Comparison of ENCODE assay signal across 8 mouse cellular contexts in the genomic region with DNA sequence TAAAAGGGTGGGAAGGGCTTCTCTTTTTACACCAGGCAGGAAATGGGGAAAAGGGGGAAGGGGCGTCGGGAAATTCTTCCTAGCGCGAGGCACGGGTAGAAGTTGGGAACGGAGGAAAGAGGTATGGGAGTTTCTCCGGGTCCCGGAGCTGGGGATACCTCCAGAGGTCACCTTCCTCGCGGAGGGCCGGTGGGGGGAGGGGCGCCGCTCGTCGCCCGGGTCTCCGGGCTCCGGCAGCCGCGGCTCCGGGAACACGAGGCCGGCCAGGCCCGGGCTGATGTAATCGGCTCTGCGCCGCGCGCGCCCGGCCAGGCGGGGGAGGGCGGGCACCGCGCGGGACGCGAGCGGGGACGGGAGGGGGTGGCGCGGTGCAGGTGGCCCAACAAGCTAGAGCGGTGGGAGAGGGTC. TPM values are rescaled to one million over a fixed set of nuclear protein-coding genes. Genes with fewer than 3 reads are reported as not detected.
DNase-seq lines count a peak whose midpoint lies in the region; ATAC-seq lines count a peak whose summit lies in the region.

No protein-coding gene starts in this region.

- H3K9ac ChIP-seq in embryonic facial prominence, embryonic 12.5 days, result peak overlapping the region; percentile 98
- H3K9ac ChIP-seq in heart, embryonic 16.5 days (ENCODE audit: low read length), result peak overlapping the region; percentile 79
- H3K9ac ChIP-seq in midbrain, embryonic 11.5 days (ENCODE audit: low read length), result peak overlapping the region; percentile 94
- peak overlapping the region; percentile 93 for H3K9ac ChIP-seq in stomach, embryonic 15.5 days

- peaks cover 52% of the 10 kb centered on the region for H3K4me1 ChIP-seq in embryonic facial prominence, embryonic 12.5 days
- H3K4me1 ChIP-seq in heart, embryonic 16.5 days (ENCODE audit: control insufficient read depth, insufficient read depth, low read length), result peaks cover 60% of the 10 kb centered on the region
- H3K4me1 ChIP-seq in midbrain, embryonic 11.5 days (ENCODE audit: control insufficient read depth, insufficient read depth, low read length), result peaks cover 38% of the 10 kb centered on the region
- H3K4me1 ChIP-seq in stomach, embryonic 15.5 days, result peaks cover 51% of the 10 kb centered on the region

- ATAC-seq in embryonic facial prominence, embryonic 12.5 days (ENCODE audit: insufficient number of reproducible peaks, insufficient read depth, low FRiP score, low TSS enrichment), result no peak
- ATAC-seq in heart, embryonic 16.5 days (replicated peaks; ENCODE audit: extremely low read depth, insufficient read depth, low FRiP score), result no peak; the same call in 1 of the 2 replicates
- ATAC-seq in midbrain, embryonic 11.5 days (ENCODE audit: low FRiP score), result peak; percentile 6; the same call in 1 of the 2 replicates
- ATAC-seq in stomach, embryonic 15.5 days (ENCODE audit: insufficient read depth, low FRiP score, low read depth), result no peak

- no peaks in the 10 kb centered on the region for H3K27me3 ChIP-seq in embryonic facial prominence, embryonic 12.5 days
- no peaks in the 10 kb centered on the region for H3K27me3 ChIP-seq in heart, embryonic 16.5 days (ENCODE audit: control insufficient read depth, insufficient read depth, low read length)
- H3K27me3 ChIP-seq in midbrain, embryonic 11.5 days (ENCODE audit: control insufficient read depth, insufficient read depth, low read length), result no peaks in the 10 kb centered on the region
- H3K27me3 ChIP-seq in stomach, embryonic 15.5 days (replicated peaks), result no peaks in the 10 kb centered on the region

- peak overlapping the region; percentile 88 for H3K4me3 ChIP-seq in embryonic facial prominence, embryonic 12.5 days
- peak overlapping the region; percentile 96 for H3K4me3 ChIP-seq in heart, embryonic 16.5 days (ENCODE audit: low read length)
- H3K4me3 ChIP-seq in midbrain, embryonic 11.5 days (ENCODE audit: low read depth, low read length), result peak overlapping the region; percentile 89
- H3K4me3 ChIP-seq in stomach, embryonic 15.5 days (replicated peaks), result peak overlapping the region; percentile 84

- intact Hi-C loops in left cerebral cortex, postnatal 36 days (cut with DNase I), result loop anchor here (5.0 kb wide), 2 partner anchors 82 to 102 kb away; partner anchors contain the start of gene Mrps18a

- H3K36me3 ChIP-seq in embryonic facial prominence, embryonic 12.5 days, result peaks cover 9% of the 10 kb centered on the region
- peaks cover 6% of the 10 kb centered on the region; the same call in 1 of the 2 replicates for H3K36me3 ChIP-seq in heart, embryonic 16.5 days (ENCODE audit: control insufficient read depth, insufficient read depth)
- no peaks in the 10 kb centered on the region for H3K36me3 ChIP-seq in midbrain, embryonic 11.5 days (ENCODE audit: control insufficient read depth, insufficient read depth, low read length)
- peaks cover 3% of the 10 kb centered on the region; the same call in 1 of the 2 replicates for H3K36me3 ChIP-seq in stomach, embryonic 15.5 days

- H3K27ac ChIP-seq in embryonic facial prominence, embryonic 12.5 days, result peak overlapping the region; percentile 98
- H3K27ac ChIP-seq in heart, embryonic 16.5 days (ENCODE audit: low read length), result peak overlapping the region; percentile 87
- peak overlapping the region; percentile 64 for H3K27ac ChIP-seq in midbrain, embryonic 11.5 days (ENCODE audit: low read depth, low read length)
- H3K27ac ChIP-seq in stomach, embryonic 15.5 days, result peak overlapping the region; percentile 97

- H3K4me2 ChIP-seq in embryonic facial prominence, embryonic 12.5 days (replicated peaks), result peak overlapping the region; percentile 79
- H3K4me2 ChIP-seq in heart, embryonic 16.5 days (ENCODE audit: low read depth, low read length), result peak overlapping the region; percentile 95
- H3K4me2 ChIP-seq in midbrain, embryonic 11.5 days, result peak overlapping the region; percentile 87
- peak overlapping the region; percentile 78 for H3K4me2 ChIP-seq in stomach, embryonic 15.5 days

- DNase-seq in adrenal gland, adult 2 months, result peak; percentile 83
- DNase-seq in adrenal gland, postnatal 4 days (ENCODE audit: low spot score in 2 of 2), result no peak
- peak; percentile 70 for DNase-seq in MN1 (ENCODE audit: low spot score)
- peak; percentile 43 to 75 for DNase-seq in left cerebral cortex, postnatal 36 days (ENCODE audit: low spot score in 2 of 2)
- peak; percentile 94 for DNase-seq in midbrain, embryonic 11.5 days (ENCODE audit: low spot score, missing footprints)

- no peaks in the 10 kb centered on the region for H3K9me3 ChIP-seq in embryonic facial prominence, embryonic 12.5 days
- H3K9me3 ChIP-seq in heart, embryonic 16.5 days (replicated peaks; ENCODE audit: control insufficient read depth, low read length), result no peaks in the 10 kb centered on the region
- H3K9me3 ChIP-seq in midbrain, embryonic 11.5 days (ENCODE audit: control insufficient read depth, low read length), result no peaks in the 10 kb centered on the region
- no peaks in the 10 kb centered on the region for H3K9me3 ChIP-seq in stomach, embryonic 15.5 days

- 1% methylated on average over 42 of the region's 43 CpGs for whole genome bisulfite sequencing in embryonic facial prominence, embryonic 12.5 days
- WGBS in heart, embryonic 16.5 days, result under 1% methylated on average over 42 of the region's 43 CpGs
- WGBS in midbrain, embryonic 11.5 days, result 0% methylated on average over 41 of the region's 43 CpGs
- WGBS in stomach, embryonic 15.5 days, result under 1% methylated on average over 43 of the region's 43 CpGs

RNA-seq across cellular contexts. Expression of gene Vegfa, which starts 1.8 kb away (rescaled TPM):
- 100 to 1,000 TPM; 395 to 486 TPM for total RNA-seq in adrenal gland, adult 2 months (2021)
- 751 and 799 TPM in 2 replicates for polyA plus RNA-seq in adrenal gland, adult 2 months (2012; rRNA removed)
- total RNA-seq in adrenal gland, postnatal 4 days (2021), result 100 to 1,000 TPM; 242 to 257 TPM
- 5.2 and 6.7 TPM in 2 replicates for polyA plus RNA-seq in embryonic facial prominence, embryonic 12.5 days (2016; fragmentation: Nextera tagmentation; extraction: Ambion mirVana)
- 6.4 TPM in 2 replicates for polyA plus RNA-seq in heart, embryonic 16.5 days (2015; fragmentation: Nextera tagmentation; extraction: Ambion mirVana)
- 100 to 1,000 TPM in 1 of 2 experiments, 10 to 100 TPM in 1; 70.0 to 117 TPM for total RNA-seq in left cerebral cortex, postnatal 36 days (2021)
- 2.2 and 2.9 TPM in 2 replicates for polyA plus RNA-seq in midbrain, embryonic 11.5 days (2014; fragmentation: Nextera tagmentation; extraction: Ambion mirVana)
- polyA plus RNA-seq in stomach, embryonic 15.5 days (2015; fragmentation: Nextera tagmentation; extraction: Ambion mirVana), result 4.9 and 5.7 TPM in 2 replicates

Comparison
In these comparisons a context has a peak if more than half of its experiments do, and no peak if none do; other contexts are left out.
1. DNase-seq: peak in adrenal gland, adult 2 months (single experiment), MN1 (single experiment), left cerebral cortex, postnatal 36 days (2 of 2) and midbrain, embryonic 11.5 days (single experiment); none in adrenal gland, postnatal 4 days (0 of 2).
2. RNA of gene Vegfa, which starts 1.8 kb away (polyA plus RNA-seq): 751 to 799 TPM in adrenal gland, adult 2 months; 6.4 TPM in heart, embryonic 16.5 days, 4.9 to 5.7 TPM in stomach, embryonic 15.5 days, 5.2 to 6.7 TPM in embryonic facial prominence, embryonic 12.5 days and 2.2 to 2.9 TPM in midbrain, embryonic 11.5 days; every median in the first group is over 10 times any median in the second.
3. Peak in every context shown above with its lines, with median percentiles within 50 percentile points of each other: H3K27ac ChIP-seq, H3K4me2 ChIP-seq, H3K4me3 ChIP-seq and H3K9ac ChIP-seq.